Mouse (Mus musculus) heart, postnatal 0 days (tissue): ENCODE results near the gene Mab21l2.

Experiments used
- CTCF ChIP-seq: IDR thresholded peaks from 2 replicates; pipeline ENCODE4 v1.5.1; 2016; ENCODE audit warnings: antibody characterized with exemption, control low read depth, low read depth
- EP300 ChIP-seq: IDR thresholded peaks from 2 replicates; pipeline ENCODE4 v1.6.1; 2016; ENCODE audit warnings: antibody characterized with exemption, low read depth

GRCm38 (mm10) chr3:86572519-86573244 lies 24.3 kb upstream of the Mab21l2 start:
- TF ChIP-seq EP300 (no peak), CTCF (no peak)
